Mouse (Mus musculus) B cell, adult 62 days (primary cell): ENCODE data around the gene Pgpep1l. TPM values are rescaled to one million over a fixed set of nuclear protein-coding genes. Genes with fewer than 3 reads are reported as not detected.

Experiments used
- total RNA-seq: library from RNA; stranded (reverse); gene quantifications from 4 replicates; pipeline ENCODE4 v1.2.4, GENCODE M21; 2023

Pgpep1l gene
- total RNA-seq = 2.0 TPM in 1 of 4 replicates, not detected in the others

DNA sequence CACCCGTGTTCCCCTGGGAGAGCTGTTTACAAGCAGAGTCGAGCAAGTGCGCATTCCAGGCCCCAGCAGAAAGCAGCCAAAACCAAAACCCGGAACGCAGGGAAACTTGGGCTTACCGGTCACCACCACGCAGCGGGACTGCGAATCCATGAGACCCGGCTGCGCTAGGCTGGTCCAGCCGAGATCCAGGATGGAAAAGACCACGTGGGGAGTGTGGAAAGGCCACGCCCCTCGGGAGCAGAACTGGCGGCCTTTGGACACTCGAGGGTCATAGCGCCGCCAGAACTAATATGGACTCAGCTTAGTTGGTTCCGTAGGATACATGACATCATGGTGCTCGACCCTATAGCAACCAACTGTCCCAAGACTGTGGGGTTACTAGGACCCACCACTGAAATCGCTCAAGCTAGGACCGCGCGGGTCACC lies at the start of gene Pgpep1l:
Gene Pgpep1l, minus strand, starts transcription at position 206 of the 426 bp plus-strand sequence.

DNA sequence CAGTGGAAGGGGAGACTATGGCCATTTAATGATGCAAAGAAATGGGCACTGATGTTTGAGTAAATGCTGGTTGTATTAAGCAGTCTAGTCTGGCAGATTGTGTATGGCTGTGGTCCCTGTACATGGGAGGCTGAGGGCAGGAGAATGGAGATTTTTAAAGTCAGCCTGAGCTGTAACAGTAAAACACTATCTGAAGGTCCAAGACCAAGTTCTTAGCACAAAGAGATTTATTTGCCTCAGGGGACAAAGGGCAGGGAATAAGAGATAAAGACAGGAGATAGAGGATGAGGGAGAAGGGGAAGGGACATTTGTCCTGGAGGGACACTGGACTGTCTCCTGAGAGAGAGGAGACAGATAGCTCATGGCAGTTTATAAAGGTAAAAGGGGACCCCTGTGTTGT lies 9.5 kb upstream of the Pgpep1l start, which contains the start of gene Fam169b:
Gene Fam169b, plus strand, starts transcription at position 325 of the 400 bp plus-strand sequence.

Other genes starting within 250 kb of the Pgpep1l start
- gene Fam169b, start 9.6 kb upstream of the Pgpep1l start, total RNA-seq = 34.3 to 36.9 TPM (median 34.9 TPM) in 4 replicates